ENCODE assay signal across 17 mouse cellular contexts in the genomic region with DNA sequence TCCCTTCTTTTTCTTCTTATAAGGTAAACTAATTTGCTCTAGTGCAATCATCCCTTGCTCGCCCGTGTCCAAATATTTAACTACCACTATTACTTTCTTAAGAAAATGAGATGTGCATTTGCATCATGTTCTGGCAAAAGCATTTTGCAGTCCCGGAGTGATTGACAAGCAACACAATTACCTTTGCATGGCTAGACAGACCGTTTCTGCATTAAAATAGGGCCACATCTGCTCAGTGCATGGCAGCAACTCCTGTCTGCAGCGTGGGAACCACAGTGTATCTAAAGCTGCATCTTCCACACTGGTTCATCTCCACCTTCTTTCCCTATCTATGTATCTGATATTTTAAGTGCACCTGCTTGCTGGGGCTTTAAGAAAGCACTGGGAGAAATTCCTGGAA.
DNase-seq lines count a peak whose midpoint lies in the region; ATAC-seq lines count a peak whose summit lies in the region.
"Had no signal": no experiment of that assay in that cellular context is flagged by ENCODE, and none has a peak within 500 bp of the region (broad histone marks: within the 10 kb centered on the region; RNA-seq: fewer than 3 reads in every experiment).

No protein-coding gene starts in this region.

- H3K4me1 ChIP-seq in midbrain, embryonic 10.5 days: peaks cover 12% of the 10 kb centered on the region
- peaks cover 4% of the 10 kb centered on the region for H3K4me1 ChIP-seq in midbrain, embryonic 16.5 days (ENCODE audit: control insufficient read depth, insufficient read depth, low read length)
- peaks cover 15% of the 10 kb centered on the region for H3K4me1 ChIP-seq in midbrain, embryonic 13.5 days (replicated peaks)
- H3K4me1 ChIP-seq: heart, embryonic 15.5 days had no signal

- H3K9ac ChIP-seq in midbrain, embryonic 16.5 days (ENCODE audit: low read depth, low read length): no peak overlapping the region
- no peak overlapping the region for H3K9ac ChIP-seq in midbrain, embryonic 13.5 days (replicated peaks)
- H3K9ac ChIP-seq: heart, embryonic 15.5 days; hindbrain, embryonic 15.5 days had no signal

- WGBS in midbrain, embryonic 10.5 days: 75% methylated on average over 5 of the region's 5 CpGs
- 34% methylated on average over 5 of the region's 5 CpGs for WGBS in midbrain, embryonic 16.5 days
- WGBS in midbrain, embryonic 13.5 days: 29% methylated on average over 5 of the region's 5 CpGs

- H3K4me2 ChIP-seq in midbrain, embryonic 16.5 days (ENCODE audit: low read length): no peak overlapping the region
- no peak overlapping the region for H3K4me2 ChIP-seq in midbrain, embryonic 13.5 days (replicated peaks)
- H3K4me2 ChIP-seq: heart, embryonic 11.5 days; heart, embryonic 15.5 days; hindbrain, embryonic 15.5 days had no signal

- ATAC-seq in frontal cortex, adult (ENCODE audit: low TSS enrichment): 0 out of 2 replicates have a peak, but pooled peaks have one; percentile 42
- ATAC-seq in midbrain, embryonic 16.5 days: no peak
- ATAC-seq in midbrain, embryonic 13.5 days: peak; percentile 67; the same call in 1 of the 2 replicates

- H3K4me3 ChIP-seq in midbrain, embryonic 10.5 days: no peak overlapping the region
- no peak overlapping the region for H3K4me3 ChIP-seq in midbrain, embryonic 16.5 days (ENCODE audit: low read depth, low read length)
- H3K4me3 ChIP-seq in midbrain, embryonic 13.5 days (replicated peaks): no peak overlapping the region
- H3K4me3 ChIP-seq: embryonic facial prominence, embryonic 10.5 days; heart, adult 2 months; heart, embryonic 15.5 days; hindbrain, embryonic 15.5 days had no signal

- H3K36me3 ChIP-seq in midbrain, embryonic 10.5 days: no peaks in the 10 kb centered on the region
- no peaks in the 10 kb centered on the region for H3K36me3 ChIP-seq in midbrain, embryonic 16.5 days (ENCODE audit: control insufficient read depth, insufficient read depth, low read length)
- no peaks in the 10 kb centered on the region for H3K36me3 ChIP-seq in midbrain, embryonic 13.5 days
- H3K36me3 ChIP-seq: embryonic facial prominence, embryonic 10.5 days; heart, embryonic 15.5 days; hindbrain, embryonic 15.5 days had no signal

- H3K9me3 ChIP-seq in midbrain, embryonic 10.5 days (replicated peaks): no peaks in the 10 kb centered on the region
- H3K9me3 ChIP-seq in midbrain, embryonic 16.5 days (replicated peaks; ENCODE audit: control insufficient read depth, low read length, poor library complexity, severe bottlenecking): no peaks in the 10 kb centered on the region
- no peaks in the 10 kb centered on the region for H3K9me3 ChIP-seq in midbrain, embryonic 13.5 days
- H3K9me3 ChIP-seq: embryonic facial prominence, embryonic 10.5 days; heart, embryonic 15.5 days; hindbrain, embryonic 15.5 days had no signal

- no peak for DNase-seq in frontal cortex, postnatal 10 days (ENCODE audit: low spot score in 2 of 2)
- no peak for DNase-seq in midbrain, embryonic 10.5 days (ENCODE audit: low spot score)
- DNase-seq in kidney, postnatal 25 days: no peak
- DNase-seq: adrenal gland, adult 2 months; adrenal gland, postnatal 25 days; cerebellum, adult 2 months; cerebellum, postnatal 10 days; gastrocnemius, postnatal 14 days; heart, adult 2 months; heart, postnatal 14 days had no signal

- H3K27me3 ChIP-seq in midbrain, embryonic 10.5 days (ENCODE audit: low read depth, poor library complexity, severe bottlenecking): no peaks in the 10 kb centered on the region
- no peaks in the 10 kb centered on the region for H3K27me3 ChIP-seq in midbrain, embryonic 16.5 days (ENCODE audit: control insufficient read depth, insufficient read depth, low read depth, low read length)
- H3K27me3 ChIP-seq in midbrain, embryonic 13.5 days: no peaks in the 10 kb centered on the region
- H3K27me3 ChIP-seq: heart, embryonic 15.5 days; hindbrain, embryonic 15.5 days had no signal

- 0 out of 2 replicates have a peak overlapping the region, but pooled peaks have one; percentile 38 for H3K27ac ChIP-seq in midbrain, embryonic 10.5 days (replicated peaks)
- no peak overlapping the region for H3K27ac ChIP-seq in midbrain, embryonic 16.5 days (ENCODE audit: low read length)
- H3K27ac ChIP-seq in midbrain, embryonic 13.5 days: no peak overlapping the region
- H3K27ac ChIP-seq: embryonic facial prominence, embryonic 10.5 days; heart, adult 2 months; heart, embryonic 15.5 days; hindbrain, embryonic 15.5 days had no signal
